Mouse (Mus musculus) heart, postnatal 4 days (tissue): ENCODE results near the gene Prkce. TPM values are rescaled to one million over a fixed set of nuclear protein-coding genes. Genes with fewer than 3 reads are reported as not detected.

Source experiments
- DNase-seq: peaks from one replicate; pipeline ENCODE4 v3.0.0; 2021
- total RNA-seq, 2 experiments: library from RNA; stranded (reverse); gene quantifications; 2 replicates each; pipeline ENCODE4 v1.2.3; 2021

Gene Prkce
- total RNA-seq, 2 experiments from 2014 or later, result 33.8 to 35.5 TPM

DNA sequence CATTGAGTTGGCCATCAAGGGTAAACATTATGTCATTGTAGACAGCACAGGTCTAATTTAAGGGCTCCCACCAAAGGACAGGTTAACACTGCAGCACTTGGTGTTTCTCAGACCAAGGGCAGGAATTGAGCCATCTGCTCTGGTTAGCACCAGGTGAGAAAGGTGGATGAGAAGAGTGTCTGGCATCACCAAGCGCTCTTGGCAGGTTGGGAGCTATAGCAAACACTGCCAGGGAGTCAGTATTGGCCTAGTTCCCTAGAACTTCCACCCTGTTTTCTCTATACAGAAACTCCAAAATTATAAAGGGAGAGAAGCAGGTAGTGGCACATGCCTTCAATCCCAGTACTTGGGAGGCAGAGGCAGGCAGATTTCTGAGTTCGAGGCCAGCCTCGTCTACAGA lies 479.6 kb downstream of the Prkce start:
- no peak for DNase-seq

DNA sequence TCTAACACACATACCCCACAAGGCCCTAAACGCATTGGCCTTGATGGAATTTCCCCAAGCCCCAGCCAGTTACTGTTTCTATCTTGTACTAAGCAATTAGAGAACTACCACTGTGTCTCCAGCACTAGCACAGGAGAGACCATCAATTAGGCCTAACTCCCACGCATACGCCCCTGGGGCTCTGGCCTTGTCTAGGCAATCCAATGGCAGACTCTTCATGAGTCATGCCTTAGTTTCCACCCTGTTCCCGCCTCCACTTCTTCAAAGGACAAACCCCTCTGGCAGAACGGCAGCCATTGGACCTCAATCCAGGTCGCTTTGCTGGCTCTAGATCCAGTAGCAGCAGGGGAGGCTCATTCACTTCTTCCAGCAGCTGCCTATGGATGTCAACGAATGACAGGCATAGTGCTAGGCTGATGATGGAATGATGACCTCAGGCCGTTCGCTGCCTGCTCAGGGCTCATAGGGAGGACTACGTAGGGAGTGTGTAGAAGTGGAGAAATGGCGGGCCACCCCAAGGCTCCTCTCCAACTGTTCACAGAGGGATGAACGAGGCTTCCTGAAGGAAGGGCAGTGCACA lies 481.4 kb downstream of the Prkce start:
- DNase-seq, result no peak

DNA sequence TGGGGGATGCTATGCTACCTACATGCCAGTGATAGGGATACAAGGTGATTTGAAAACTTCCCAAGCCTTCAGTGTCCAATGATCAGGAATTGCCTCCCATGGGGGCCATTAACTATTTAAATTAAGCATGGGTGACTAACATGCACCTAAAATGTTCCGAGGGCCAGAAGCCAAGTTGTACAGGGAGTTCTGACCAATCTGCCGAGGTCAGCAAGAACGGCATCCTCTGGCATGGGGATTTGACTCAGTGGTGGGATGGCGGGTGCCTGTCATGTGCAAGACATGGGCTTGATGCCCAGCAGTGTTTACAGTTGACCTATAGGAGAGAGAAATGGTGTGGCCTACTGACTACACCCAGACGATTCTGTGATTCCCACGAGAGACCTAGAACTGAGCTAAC lies 482.7 kb downstream of the Prkce start:
- no peak for DNase-seq

DNA sequence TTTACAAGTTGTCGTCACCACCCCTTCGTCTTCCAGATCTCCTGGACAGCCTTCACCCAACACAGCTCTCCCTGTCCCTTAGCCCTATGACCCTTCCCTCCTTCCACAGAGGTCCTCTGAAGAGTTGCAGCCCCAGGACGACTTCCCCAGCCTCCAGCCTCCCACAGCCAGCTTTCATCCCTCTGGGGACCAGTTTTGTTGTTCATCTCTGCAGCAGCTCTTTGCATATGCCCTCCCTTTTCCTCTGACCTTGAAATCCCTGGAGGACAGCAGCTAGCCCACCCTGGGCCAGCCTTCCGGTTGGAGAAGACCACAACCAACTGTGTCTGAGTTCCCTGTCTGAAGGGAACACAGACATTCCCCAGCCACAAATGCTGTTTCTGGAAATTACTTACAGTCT lies 483.5 kb downstream of the Prkce start:
- DNase-seq, result no peak

DNA sequence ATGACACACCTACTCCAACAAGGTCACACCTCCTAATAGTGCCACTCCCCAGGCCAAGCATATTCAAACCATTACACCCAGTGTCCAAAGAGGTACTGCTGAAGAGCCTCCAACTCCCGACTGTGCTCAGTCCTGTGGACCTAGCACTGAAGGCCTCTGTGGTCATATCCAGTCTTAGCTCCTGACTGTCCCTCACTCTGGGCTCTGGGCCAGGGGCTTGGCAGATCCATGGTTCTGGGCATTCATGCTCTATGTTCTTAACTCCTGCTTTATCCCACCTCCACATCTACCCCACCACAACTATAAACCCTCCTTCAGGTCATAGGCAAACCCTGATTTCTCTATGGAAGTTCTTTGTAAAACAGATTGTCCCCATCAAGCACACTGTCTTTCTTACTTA lies 485.2 kb downstream of the Prkce start:
- DNase-seq, result peak; percentile 47

DNA sequence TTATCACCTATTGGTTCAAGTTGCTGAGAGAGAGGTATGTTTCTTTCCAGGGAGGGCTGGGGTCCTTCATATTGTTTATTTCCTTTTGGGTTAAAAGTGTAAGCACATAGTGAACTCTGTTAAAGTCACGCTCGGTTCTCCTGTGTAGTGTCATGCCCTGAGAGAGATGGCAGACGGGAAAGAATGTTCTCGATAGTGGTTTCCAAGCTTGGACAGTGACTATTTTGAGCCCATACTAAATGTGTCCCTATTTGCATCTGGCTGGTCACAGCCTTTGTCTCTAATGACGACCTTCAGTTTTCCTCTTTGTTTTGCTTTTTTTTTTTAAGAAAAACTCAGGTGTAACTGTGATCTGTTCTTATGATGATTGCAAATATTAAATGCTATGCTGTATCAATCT lies 488.8 kb downstream of the Prkce start:
- no peak for DNase-seq

DNA sequence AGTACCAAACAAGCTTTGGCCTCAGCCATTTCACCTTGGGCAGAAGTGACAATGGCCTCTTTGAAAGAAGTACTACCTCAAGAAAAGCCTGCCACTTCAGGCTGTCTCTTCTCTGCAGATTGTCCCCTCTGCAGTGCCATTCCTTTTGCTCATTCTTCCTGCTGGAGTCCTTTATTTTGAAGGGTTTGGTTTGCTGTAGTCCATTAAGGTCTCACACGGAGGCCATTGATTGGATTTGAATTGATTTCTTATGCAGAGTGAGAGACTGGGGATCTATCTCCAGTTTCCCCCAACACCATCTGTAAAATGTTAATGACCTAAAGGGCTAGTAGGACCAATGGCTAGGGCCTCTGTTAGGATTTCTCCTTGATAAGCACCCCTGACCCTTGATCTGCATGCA lies 494.7 kb downstream of the Prkce start:
- no peak for DNase-seq

DNA sequence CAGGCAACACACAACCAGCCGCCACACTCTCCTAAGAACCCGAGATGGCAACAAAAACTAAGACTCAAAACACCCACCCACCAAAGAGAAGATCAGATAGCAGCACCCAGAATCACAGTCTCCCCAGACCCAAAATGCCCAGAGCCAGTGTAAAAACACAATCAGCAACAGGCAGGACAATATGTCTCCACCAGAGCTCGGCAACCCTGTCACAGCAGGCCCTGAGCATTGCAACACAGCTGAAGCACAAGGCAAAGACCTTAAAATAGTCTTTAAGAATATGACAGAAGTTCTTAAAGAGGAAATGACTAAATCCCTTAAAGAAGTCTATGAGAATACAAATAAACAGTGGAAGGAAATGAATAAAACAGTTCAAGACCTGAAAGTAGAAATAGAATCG lies 495.9 kb downstream of the Prkce start:
- no peak for DNase-seq

DNA sequence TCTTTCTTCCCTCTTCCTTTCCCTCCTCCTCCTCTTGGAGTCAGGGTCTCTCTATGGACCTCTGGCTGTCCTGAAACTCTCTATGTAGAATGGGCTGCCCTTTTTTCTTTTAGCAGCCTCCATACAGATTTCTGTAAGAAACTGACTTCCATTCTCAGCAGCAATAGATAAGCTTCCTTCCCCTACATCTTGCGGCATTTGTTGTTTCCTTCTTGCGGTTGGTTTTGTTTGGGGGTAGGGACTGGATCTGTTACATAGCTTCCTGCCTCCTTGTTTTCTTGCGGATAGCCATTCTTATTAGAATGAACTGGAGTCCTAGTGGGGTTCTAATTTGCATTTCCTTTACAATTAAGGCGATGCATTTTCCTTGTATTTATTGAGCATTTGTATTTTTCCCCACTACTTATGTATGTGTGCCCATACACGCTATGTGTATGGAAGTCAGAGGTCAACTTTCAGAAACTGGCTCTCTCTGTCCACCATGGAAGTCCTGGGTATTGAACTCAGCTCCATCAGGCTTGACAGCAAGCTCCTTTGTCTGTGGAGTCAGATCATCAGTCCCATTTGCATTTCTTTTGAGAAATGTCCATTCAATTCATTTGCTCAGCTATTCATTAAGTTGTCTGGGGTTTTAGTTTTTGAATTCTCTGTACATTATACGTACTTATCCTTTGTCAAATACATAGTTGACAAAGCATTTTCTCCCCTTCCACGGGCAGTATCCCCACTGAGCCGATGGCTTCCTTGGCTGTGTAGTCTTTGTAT lies 500.4 kb downstream of the Prkce start:
- no peak for DNase-seq

DNA sequence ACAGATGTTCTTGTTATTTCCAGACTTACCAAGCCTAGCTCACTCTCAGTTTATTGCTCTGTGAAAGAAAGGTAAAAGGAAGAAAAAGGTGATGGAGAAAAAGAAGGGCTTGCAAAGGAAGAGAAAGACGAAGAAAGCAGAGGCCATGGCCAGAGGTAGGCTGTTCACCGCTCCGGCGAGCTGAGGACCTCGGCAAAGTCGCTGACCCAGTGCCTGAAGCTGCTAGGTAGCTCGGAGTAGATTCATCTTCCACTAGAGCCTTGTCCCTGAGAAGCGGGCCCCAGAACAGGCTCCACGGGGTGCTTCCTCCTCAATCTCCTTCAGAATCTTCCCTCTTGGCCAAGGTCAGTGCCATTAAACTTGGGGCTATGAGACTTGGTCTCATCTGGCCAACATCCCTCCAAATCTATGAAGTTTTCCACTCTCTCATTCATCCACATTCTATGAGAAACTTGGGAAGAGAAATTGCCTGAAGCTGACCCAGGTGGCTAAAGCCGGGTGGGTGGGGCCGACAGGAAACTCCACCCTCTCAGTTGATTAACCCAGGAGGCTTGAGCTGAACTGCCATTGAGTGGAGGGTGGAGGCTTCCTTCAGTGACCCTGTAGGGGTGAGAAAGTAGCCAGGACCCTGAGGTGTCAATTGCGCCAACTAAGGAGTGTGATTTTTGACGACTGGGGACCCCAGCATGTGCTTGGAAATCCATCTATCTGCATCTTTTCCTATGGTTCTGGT lies 502.2 kb downstream of the Prkce start:
- no peak for DNase-seq

DNA sequence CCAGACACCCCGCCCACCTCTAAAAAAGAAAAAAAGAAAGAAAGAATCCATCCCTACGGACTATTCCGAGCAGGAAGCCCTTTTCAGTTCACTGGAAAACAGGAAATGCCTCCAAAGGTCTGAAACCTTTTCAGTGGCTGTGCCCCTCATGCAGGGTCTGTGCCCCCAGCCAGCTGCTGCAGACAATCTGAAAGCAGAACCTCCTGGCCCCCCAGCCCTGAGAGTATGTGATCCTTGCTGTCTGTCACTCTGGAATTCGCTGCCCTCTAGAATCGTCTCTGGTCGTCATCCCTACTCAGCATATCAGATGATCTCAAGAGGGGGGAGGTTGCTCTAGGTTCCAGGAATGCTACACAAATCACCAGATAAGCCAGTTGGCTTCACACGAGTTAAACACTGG lies 503.1 kb downstream of the Prkce start:
- DNase-seq, result no peak

DNA sequence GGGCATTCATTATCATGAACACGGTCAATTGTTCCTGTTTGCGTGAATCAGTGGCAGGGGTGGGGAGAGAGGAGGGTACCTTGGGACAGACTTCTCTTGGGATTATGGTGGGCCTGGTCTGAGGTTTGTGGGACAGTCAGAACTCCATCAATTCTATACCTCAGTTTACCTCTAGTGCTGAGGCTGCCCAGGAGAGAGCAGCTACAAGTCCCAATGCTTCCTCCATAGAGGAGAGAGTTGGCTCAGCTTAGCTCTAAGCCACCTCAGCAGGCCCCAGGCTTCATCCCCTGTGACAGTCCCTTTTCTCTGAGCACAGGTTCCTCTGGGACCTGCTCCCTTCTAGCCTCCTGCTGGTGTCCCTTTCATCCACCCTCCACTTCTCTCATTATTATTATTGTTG lies 507.4 kb downstream of the Prkce start:
- no peak for DNase-seq

DNA sequence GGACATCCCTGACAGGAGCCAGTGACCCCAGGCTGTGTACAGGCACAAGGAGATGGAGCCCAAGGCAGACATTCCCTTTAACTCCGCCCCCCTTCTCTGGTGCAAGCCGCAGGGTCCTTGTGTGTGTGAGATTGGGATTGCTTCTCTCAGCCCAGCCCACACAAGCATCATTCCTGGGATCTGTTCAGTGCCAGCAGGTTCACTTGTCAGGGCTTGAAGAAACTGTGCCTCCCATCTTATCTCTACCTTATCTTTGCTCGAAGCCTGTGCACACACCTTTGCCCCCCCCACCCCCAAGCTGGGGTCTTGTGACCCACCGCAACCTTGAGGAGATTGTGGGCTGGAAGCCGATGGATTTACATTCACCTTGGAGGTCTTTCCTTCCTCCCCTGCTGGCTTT lies 508.8 kb downstream of the Prkce start:
- no peak for DNase-seq

DNA sequence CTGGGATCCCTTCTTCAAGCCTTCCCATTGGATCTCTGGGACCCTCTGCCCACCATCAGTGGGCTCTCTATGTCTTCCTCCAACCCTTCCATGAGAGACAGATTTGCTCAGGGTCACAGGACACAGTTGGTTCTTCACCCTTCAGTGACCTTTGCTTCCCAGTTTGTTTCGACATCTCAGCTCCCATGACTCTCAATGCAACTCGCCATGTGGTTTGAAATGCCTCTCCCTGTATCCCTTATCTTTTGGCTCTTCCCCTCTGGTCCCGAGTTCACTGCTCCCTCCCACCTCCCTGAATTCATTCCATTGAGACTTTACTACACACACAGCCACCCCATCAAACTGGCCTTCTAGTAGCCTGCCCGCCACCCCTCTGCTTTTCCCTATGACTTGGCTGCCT lies 509.3 kb downstream of the Prkce start:
- DNase-seq, result no peak

DNA sequence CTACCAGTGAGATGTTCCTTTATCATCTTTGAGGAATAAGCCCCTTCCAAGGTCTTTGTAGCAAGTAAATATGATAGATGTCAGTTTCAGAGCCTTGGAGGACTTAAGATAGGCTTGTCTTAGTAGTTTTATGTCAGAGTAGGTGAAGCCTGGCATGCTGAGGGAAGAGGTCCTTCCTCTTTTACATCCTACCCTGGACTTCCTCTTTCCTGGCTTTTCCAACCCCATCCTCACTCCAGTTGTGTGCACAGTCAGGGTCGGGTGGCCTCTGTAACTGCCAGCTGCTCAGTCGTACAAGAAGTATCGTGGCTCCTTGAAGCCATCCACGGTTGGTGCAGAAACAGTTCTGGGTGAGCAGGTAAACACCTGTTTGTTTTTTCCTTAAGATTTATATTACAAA lies 517.7 kb downstream of the Prkce start:
- no peak for DNase-seq

DNA sequence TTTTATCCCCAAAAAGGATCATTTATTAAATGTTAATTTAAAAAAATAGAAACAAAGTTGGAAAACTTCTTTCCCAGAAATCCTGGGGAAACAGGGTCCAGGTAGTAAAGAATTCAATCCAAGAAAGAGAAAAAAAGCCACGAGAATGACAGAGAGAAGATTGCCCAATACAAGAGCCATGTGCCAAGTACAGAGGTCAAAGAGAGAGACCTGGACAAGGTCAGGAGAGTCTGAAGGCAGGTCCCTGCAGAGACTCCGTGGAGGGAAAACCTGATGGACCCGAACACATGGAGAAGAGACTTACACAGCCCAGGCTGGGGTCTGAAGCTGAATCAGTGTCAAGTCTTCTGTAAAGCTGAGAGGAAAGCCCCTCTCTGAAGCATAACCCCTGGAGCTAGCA lies 519.4 kb downstream of the Prkce start:
- no peak for DNase-seq

DNA sequence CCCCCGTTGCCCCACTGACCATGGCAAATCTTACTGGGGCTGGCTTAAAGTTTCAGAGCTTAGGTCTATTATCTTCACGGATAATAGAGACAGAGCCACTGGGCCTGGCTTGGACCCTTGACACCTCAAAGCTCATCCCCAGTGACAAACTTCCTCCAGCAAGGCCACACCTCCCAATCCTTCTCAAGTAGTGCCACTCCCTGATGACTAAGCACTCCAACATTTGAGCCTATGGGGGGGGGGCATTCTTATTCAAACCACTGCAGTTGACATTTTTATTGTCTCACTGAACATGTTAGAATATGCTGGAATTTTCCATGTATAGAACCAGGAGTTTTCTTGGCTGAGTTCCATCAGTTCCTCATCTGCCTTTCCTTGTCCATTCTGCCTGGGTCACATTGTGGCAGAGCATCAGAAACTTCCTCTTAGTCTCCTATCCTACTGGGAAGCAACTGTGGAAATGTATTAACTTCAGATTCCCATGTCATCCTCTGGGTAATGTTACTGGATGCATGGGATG lies 523.3 kb downstream of the Prkce start:
- DNase-seq, result no peak

DNA sequence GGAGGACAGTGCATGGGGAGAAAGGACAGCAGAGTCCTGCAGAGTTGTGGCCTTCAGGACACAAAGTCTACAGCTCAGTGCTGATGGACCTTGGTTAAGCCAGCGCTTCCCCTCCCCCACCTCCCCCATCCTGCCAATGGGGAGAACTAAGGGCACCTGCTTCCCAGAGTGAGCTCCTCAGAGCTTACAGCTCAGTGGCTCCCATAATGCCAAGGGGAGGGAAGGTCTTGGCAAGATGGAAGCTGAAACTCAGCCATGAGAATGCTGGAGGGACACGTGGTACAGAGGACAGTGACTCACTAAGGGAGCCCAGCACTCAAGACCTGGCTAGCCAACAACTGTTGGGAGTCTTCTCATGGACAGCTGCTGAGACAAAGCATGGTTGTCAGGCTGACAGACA lies 530.2 kb downstream of the Prkce start:
- no peak for DNase-seq

DNA sequence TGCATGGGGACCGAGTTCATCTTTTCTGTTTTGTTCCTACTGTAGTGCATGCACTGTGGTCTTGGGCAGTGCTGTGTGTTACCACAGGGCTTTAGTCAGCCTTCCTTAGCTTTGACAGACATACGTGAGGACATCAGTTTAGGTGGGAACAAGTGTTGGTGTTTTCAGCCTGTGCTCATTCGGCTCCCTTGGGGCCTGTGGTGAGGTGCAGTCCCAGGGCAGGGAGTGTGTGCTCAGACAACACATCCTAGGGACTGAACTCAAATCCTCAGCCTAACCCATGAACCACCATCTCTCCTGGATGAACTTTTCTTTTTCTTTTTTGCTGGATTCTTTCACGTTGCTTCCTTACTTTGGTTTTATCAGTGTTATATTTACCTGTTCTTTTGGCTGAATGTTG lies 535.8 kb downstream of the Prkce start:
- no peak for DNase-seq

DNA sequence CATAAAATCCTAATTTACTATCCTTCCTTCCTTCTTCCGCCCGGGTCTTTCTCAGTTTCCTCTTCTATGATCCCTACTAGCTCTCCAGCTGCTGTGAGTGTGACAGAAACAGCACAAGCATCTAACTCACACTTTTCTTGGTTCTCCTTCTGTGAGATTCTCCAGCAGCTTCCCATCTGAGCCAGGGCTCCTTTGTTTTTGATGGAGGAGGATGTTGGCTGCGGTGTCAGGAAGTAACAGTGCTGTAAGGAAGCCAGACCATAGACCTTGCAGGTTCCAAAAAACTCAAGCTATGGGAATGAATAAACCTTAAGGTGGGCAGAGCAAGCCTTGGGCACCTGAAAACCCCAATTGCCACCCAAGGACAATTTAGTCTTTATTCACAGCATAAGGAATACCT lies 537.7 kb downstream of the Prkce start:
- DNase-seq, result peak; percentile 20

DNA sequence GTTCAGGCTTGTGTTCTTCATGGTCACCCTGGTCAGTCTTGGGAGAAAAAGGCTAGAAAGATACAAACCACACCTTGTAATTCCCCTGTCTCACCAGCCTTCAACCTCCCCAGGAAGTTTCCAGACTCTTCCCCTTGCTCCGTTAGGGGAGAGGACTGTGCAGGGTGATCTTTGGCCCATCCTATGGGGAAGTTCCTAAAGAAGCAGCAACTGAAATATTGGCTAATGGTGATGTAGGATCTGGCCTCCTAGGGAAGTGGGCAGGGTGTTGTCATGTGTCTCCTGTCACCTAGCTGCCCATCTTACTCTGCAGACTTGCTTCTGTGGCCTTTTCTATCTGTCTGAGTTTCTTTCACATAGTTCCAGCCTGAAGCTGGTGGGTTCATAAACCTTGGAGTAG lies 538.9 kb downstream of the Prkce start:
- DNase-seq, result no peak
